Mouse (Mus musculus): Measurements from ENCODE around the gene Fam71d. TPM values are rescaled to one million over a fixed set of nuclear protein-coding genes. Genes with fewer than 3 reads are reported as not detected.

Gene Fam71d
- polyA plus RNA-seq, 1 experiment from 2014 or later, result not detected

DNA sequence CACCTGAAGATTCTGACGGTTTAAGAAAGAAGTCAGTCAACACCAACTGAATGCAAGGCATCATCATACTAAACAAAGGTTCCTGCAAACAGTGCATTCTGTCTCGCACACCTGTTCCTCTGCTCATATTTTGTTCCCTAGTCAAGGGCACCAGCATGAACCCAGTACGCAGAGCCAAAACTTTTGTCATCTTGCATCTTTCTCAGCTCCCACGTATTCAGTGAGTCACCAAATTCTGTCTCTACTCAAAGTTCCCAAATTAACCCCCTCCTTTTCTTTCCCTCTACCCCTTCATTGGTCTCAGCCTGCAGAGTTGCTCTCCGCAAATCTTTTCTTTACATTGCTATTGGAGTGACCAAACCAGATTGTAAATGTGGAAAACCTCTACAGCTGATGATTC is 2.5 kb upstream of the Fam71d start:
- Histone ChIP-seq H3K9me3 (replicated peaks; ENCODE audit: control insufficient read depth, low read length) (no peaks in the 10 kb centered on the region), H3K4me1 (ENCODE audit: control insufficient read depth, insufficient read depth, low read length) (no peaks in the 10 kb centered on the region), H3K4me2 (ENCODE audit: low read depth, low read length) (no peak overlapping the region), H3K36me3 (ENCODE audit: control insufficient read depth, insufficient read depth, low read length) (no peaks in the 10 kb centered on the region), H3K27ac (ENCODE audit: low read length) (no peak overlapping the region), H3K9ac (ENCODE audit: low read length) (no peak overlapping the region), H3K4me3 (replicated peaks; ENCODE audit: low read length) (no peak overlapping the region), H3K27me3 (ENCODE audit: control insufficient read depth, insufficient read depth, low read length) (no peaks in the 10 kb centered on the region)
- no peak for ATAC-seq (ENCODE audit: insufficient read depth, low FRiP score)
- 80% methylated on average over 5 of the region's 5 CpGs for WGBS

DNA sequence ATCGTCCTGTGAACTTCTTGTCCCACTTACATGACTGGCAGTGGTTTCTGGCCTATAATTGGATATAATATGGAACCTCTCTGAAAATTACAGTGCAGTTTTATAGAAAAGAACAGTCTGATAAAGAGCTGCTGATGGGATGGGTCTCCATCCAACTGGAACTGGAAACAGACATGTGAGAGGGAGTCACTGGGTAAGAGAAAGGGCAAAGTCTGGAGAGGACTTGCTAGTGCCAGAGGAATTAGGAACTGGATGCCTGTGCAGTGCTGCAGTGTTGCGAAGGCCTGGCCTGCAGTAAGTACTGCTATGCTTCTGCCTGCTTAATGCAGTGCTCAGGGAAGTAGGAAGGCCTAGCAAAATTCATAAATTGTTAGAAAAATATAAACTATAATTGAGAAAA is 1.9 kb downstream of the Fam71d start:
- Histone ChIP-seq H3K27ac (ENCODE audit: low read length) (no peak overlapping the region), H3K9ac (ENCODE audit: low read length) (no peak overlapping the region), H3K36me3 (ENCODE audit: control insufficient read depth, insufficient read depth, low read length) (no peaks in the 10 kb centered on the region), H3K27me3 (ENCODE audit: control insufficient read depth, insufficient read depth, low read length) (no peaks in the 10 kb centered on the region), H3K4me3 (replicated peaks; ENCODE audit: low read length) (no peak overlapping the region), H3K9me3 (replicated peaks; ENCODE audit: control insufficient read depth, low read length) (no peaks in the 10 kb centered on the region), H3K4me1 (ENCODE audit: control insufficient read depth, insufficient read depth, low read length) (no peaks in the 10 kb centered on the region), H3K4me2 (ENCODE audit: low read depth, low read length) (no peak overlapping the region)
- WGBS, result 92% methylated on average over 2 of the region's 2 CpGs
- ATAC-seq (ENCODE audit: insufficient read depth, low FRiP score), result no peak

DNA sequence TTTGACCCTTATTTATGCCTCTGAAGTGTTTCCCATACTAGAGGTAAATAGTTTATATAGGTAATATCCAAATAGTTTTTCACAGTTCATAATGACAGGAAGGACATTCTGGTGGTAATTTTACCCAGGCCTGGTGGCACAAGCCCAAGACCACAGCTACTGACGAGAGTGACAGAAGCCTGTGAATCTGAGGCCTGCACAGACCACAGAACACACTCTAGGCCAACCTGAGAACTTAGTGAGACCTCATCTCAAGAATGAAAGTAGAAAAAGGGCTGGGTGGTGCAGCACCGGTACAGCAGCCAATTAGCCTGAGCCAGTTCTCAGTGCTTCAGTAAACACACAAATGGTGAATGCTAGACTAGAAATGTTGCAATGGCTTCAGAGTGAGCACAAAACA is 26.4 kb downstream of the Fam71d start:
- H3K4me3 ChIP-seq (replicated peaks; ENCODE audit: low read length), result no peak overlapping the region
- ATAC-seq (ENCODE audit: insufficient read depth, low FRiP score), result no peak
- no peak overlapping the region for H3K9ac ChIP-seq (ENCODE audit: low read length)
- H3K9me3 ChIP-seq (replicated peaks; ENCODE audit: control insufficient read depth, low read length), result no peaks in the 10 kb centered on the region
- H3K36me3 ChIP-seq (ENCODE audit: control insufficient read depth, insufficient read depth, low read length), result no peaks in the 10 kb centered on the region
- WGBS, result 78% methylated on average over 2 of the region's 2 CpGs
- no peak overlapping the region for H3K27ac ChIP-seq (ENCODE audit: low read length)
- H3K4me1 ChIP-seq (ENCODE audit: control insufficient read depth, insufficient read depth, low read length), result no peaks in the 10 kb centered on the region
- no peaks in the 10 kb centered on the region for H3K27me3 ChIP-seq (ENCODE audit: control insufficient read depth, insufficient read depth, low read length)
- H3K4me2 ChIP-seq (ENCODE audit: low read depth, low read length), result no peak overlapping the region

DNA sequence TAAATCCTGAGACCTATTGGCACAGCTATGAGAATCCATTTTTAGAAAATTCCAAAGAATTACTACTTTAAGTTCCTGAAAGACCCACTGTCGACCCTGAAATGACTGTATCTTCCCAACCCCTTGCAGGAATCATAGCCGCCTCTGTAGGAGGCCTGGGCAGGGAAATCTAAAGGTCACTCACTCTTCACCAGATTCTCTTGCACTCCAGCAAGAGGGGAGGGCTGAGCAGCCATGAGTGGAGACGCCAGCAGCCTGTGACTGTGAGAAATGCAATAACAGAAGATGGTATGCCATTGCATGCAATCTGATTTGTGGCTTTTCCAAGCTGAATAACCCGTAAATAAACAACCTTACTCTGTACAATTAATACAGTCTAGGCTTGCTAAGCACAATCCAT is 36.4 kb downstream of the Fam71d start:
- H3K9me3 ChIP-seq (replicated peaks; ENCODE audit: control insufficient read depth, low read length), result no peaks in the 10 kb centered on the region
- H3K4me3 ChIP-seq (replicated peaks; ENCODE audit: low read length), result no peak overlapping the region
- no peak overlapping the region for H3K27ac ChIP-seq (ENCODE audit: low read length)
- no peak overlapping the region for H3K4me2 ChIP-seq (ENCODE audit: low read depth, low read length)
- no peaks in the 10 kb centered on the region for H3K27me3 ChIP-seq (ENCODE audit: control insufficient read depth, insufficient read depth, low read length)
- WGBS, result 47% methylated on average over 4 of the region's 4 CpGs
- H3K9ac ChIP-seq (ENCODE audit: low read length), result no peak overlapping the region
- H3K4me1 ChIP-seq (ENCODE audit: control insufficient read depth, insufficient read depth, low read length), result no peaks in the 10 kb centered on the region
- ATAC-seq (ENCODE audit: insufficient read depth, low FRiP score), result no peak
- H3K36me3 ChIP-seq (ENCODE audit: control insufficient read depth, insufficient read depth, low read length), result no peaks in the 10 kb centered on the region

DNA sequence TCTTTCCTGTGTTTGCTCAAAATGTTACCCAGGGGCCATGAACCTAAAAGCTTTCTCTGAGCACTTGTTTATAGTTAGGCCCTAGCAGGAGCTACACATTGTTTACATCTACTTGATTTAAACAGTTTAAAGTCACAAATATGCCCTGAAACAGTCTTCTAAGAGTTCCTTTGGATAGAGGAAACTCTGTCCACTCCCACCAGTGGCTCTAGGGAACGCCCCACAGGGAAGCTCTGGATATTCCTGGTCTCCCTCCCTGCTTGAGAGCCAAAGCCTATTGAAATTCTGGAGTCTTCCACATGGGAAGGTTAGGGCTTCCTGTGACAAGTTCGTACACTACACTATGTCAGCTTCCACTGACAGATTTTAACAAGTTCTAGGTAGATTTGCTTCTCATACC is 48.3 kb downstream of the Fam71d start:
- no peak overlapping the region for H3K4me2 ChIP-seq (ENCODE audit: low read depth, low read length)
- H3K27ac ChIP-seq (ENCODE audit: low read length), result no peak overlapping the region
- no peak overlapping the region for H3K9ac ChIP-seq (ENCODE audit: low read length)
- no peaks in the 10 kb centered on the region for H3K36me3 ChIP-seq (ENCODE audit: control insufficient read depth, insufficient read depth, low read length)
- no peaks in the 10 kb centered on the region for H3K27me3 ChIP-seq (ENCODE audit: control insufficient read depth, insufficient read depth, low read length)
- 22% methylated on average over 2 of the region's 2 CpGs for WGBS
- H3K4me3 ChIP-seq (replicated peaks; ENCODE audit: low read length), result no peak overlapping the region
- H3K4me1 ChIP-seq (ENCODE audit: control insufficient read depth, insufficient read depth, low read length), result peaks cover 4% of the 10 kb centered on the region; the same call in 1 of the 2 replicates
- no peaks in the 10 kb centered on the region for H3K9me3 ChIP-seq (replicated peaks; ENCODE audit: control insufficient read depth, low read length)
- peak; percentile 47; the same call in 1 of the 2 replicates for ATAC-seq (ENCODE audit: insufficient read depth, low FRiP score)

GRCm38 (mm10) chr12:78740289-78740688 is 49.0 kb downstream of the Fam71d start:
- H3K4me3 ChIP-seq (replicated peaks; ENCODE audit: low read length), result no peak overlapping the region
- H3K9me3 ChIP-seq (replicated peaks; ENCODE audit: control insufficient read depth, low read length), result no peaks in the 10 kb centered on the region
- WGBS, result 72% methylated on average over 2 of the region's 2 CpGs
- H3K4me1 ChIP-seq (ENCODE audit: control insufficient read depth, insufficient read depth, low read length), result peaks cover 4% of the 10 kb centered on the region; the same call in 1 of the 2 replicates
- ATAC-seq (ENCODE audit: insufficient read depth, low FRiP score), result no peak
- H3K4me2 ChIP-seq (ENCODE audit: low read depth, low read length), result no peak overlapping the region
- H3K36me3 ChIP-seq (ENCODE audit: control insufficient read depth, insufficient read depth, low read length), result no peaks in the 10 kb centered on the region
- no peak overlapping the region for H3K9ac ChIP-seq (ENCODE audit: low read length)
- no peaks in the 10 kb centered on the region for H3K27me3 ChIP-seq (ENCODE audit: control insufficient read depth, insufficient read depth, low read length)
- no peak overlapping the region for H3K27ac ChIP-seq (ENCODE audit: low read length)

DNA sequence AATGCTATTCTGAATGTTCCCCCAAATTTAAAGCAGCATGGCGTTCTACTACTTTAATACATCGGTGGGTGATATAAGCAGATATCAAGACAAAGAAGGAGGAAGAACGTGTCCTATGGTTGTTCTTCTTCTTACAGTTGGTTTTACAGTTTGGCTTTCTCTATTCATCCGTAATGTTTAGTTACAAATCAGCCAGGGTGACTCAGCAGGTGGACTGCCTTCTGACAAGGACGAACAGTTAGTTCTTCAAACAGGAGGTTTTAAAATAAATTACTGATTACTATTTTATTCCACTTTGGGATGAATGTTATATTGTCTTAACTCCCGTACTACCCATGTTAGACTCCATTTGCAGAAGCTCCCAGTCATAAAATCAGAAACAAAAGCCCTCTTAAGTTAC is 54.9 kb downstream of the Fam71d start:
- WGBS, result 71% methylated on average over 6 of the region's 6 CpGs
- no peaks in the 10 kb centered on the region for H3K9me3 ChIP-seq (replicated peaks; ENCODE audit: control insufficient read depth, low read length)
- no peak overlapping the region for H3K9ac ChIP-seq (ENCODE audit: low read length)
- no peak overlapping the region for H3K27ac ChIP-seq (ENCODE audit: low read length)
- H3K27me3 ChIP-seq (ENCODE audit: control insufficient read depth, insufficient read depth, low read length), result no peaks in the 10 kb centered on the region
- ATAC-seq (ENCODE audit: insufficient read depth, low FRiP score), result no peak
- H3K36me3 ChIP-seq (ENCODE audit: control insufficient read depth, insufficient read depth, low read length), result no peaks in the 10 kb centered on the region
- H3K4me1 ChIP-seq (ENCODE audit: control insufficient read depth, insufficient read depth, low read length), result peaks cover 4% of the 10 kb centered on the region
- no peak overlapping the region for H3K4me2 ChIP-seq (ENCODE audit: low read depth, low read length)
- H3K4me3 ChIP-seq (replicated peaks; ENCODE audit: low read length), result no peak overlapping the region

GRCm38 (mm10) chr12:78747406-78747805 is 56.1 kb downstream of the Fam71d start:
- Histone ChIP-seq H3K4me3 (replicated peaks; ENCODE audit: low read length) (no peak overlapping the region), H3K36me3 (ENCODE audit: control insufficient read depth, insufficient read depth, low read length) (no peaks in the 10 kb centered on the region), H3K9ac (ENCODE audit: low read length) (no peak overlapping the region), H3K9me3 (replicated peaks; ENCODE audit: control insufficient read depth, low read length) (no peaks in the 10 kb centered on the region), H3K4me1 (ENCODE audit: control insufficient read depth, insufficient read depth, low read length) (peaks cover 4% of the 10 kb centered on the region), H3K4me2 (ENCODE audit: low read depth, low read length) (peak overlapping the region; percentile 99; the same call in 1 of the 2 replicates), H3K27me3 (ENCODE audit: control insufficient read depth, insufficient read depth, low read length) (no peaks in the 10 kb centered on the region), H3K27ac (ENCODE audit: low read length) (no peak overlapping the region)
- ATAC-seq (ENCODE audit: insufficient read depth, low FRiP score), result no peak
- WGBS, result 21% methylated on average over 1 of the region's 1 CpGs

DNA sequence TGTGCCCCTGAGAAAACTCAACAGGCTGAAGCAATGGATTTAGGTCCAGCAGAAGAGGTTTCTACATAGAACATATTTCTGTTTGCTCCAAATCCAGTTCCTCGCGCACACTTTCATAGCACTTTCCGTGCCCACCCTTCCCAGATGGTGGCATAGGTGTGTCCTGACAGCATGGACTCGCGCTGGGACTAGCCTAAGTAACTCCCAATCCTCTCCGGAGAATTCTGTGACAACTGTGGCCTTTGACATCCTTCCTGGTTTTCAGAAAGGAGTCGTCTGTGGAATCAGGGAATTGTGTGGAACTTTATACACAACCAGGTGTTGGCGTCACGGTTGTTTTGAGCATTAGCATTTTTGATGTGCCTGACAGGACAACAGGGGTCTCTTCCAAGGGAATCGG is 56.8 kb downstream of the Fam71d start:
- H3K4me1 ChIP-seq (ENCODE audit: control insufficient read depth, insufficient read depth, low read length), result peaks cover 4% of the 10 kb centered on the region
- H3K9me3 ChIP-seq (replicated peaks; ENCODE audit: control insufficient read depth, low read length), result no peaks in the 10 kb centered on the region
- peak overlapping the region; percentile 86 for H3K9ac ChIP-seq (ENCODE audit: low read length)
- H3K4me3 ChIP-seq (replicated peaks; ENCODE audit: low read length), result peak overlapping the region; percentile 66
- H3K27ac ChIP-seq (ENCODE audit: low read length), result peak overlapping the region; percentile 74
- peak overlapping the region; percentile 99 for H3K4me2 ChIP-seq (ENCODE audit: low read depth, low read length)
- 0% methylated on average over 10 of the region's 10 CpGs for WGBS
- no peak for ATAC-seq (ENCODE audit: insufficient read depth, low FRiP score)
- no peaks in the 10 kb centered on the region for H3K36me3 ChIP-seq (ENCODE audit: control insufficient read depth, insufficient read depth, low read length)
- no peaks in the 10 kb centered on the region for H3K27me3 ChIP-seq (ENCODE audit: control insufficient read depth, insufficient read depth, low read length)
